Comparison of ENCODE assay signal across 11 mouse cellular contexts in the genomic region with DNA sequence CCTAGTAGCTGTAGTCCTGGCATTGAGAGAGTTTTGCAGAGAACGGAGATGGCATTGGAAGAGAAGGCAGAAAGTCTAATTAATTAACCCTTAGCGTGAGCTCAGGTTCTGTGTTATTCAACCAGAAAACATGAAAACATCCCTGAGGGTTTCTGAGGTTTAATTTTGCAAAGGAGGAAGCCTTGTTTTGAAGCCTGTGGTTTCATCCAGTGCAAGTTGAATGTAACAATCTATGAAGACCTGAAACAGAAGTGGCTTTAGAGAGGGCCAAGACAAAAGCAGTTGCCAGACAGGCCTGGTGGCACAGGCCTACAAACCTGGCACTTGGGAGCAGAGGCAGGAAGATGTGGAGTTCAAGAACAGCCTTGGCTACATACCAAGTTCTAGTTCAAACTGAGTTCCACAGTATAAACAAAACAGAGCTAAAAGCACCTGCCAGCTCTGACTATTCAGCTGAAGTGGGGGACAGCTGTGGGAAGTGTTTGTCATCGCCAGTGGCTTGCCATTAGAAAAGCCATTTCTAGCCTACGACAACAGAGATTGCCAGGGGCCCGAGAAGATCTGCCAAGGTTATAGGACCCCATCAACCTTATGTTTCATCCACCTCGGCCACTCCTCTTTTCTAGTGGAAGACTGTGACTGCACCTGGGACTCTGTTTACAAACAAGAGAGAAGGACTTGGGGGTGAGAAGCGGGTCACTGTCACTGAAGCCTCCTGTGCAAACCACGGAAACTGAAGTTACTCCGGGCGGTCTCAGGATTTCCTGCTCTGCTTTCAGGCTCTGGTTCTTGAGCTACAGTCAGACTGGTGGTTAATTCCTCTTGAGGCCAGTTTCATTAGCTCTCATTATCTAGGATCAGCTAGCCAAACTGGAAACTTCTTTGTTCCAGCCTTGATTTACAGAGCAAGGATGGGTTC. TPM values are rescaled to one million over a fixed set of nuclear protein-coding genes. Genes with fewer than 3 reads are reported as not detected.
DNase-seq lines count a peak whose midpoint lies in the region; ATAC-seq and TF ChIP-seq lines count a peak whose summit lies in the region.
"Had no signal": no experiment of that assay in that cellular context is flagged by ENCODE, and none has a peak within 500 bp of the region (broad histone marks: within the 10 kb centered on the region; RNA-seq: fewer than 3 reads in every experiment).

No protein-coding gene starts in this region.

- no peaks in the 10 kb centered on the region for H3K27me3 ChIP-seq in kidney, adult 2 months (replicated peaks; ENCODE audit: control insufficient read depth, insufficient read depth, low read length)
- no peaks in the 10 kb centered on the region for H3K27me3 ChIP-seq in splenic B cell, adult 2 months (ENCODE audit: control insufficient read depth, insufficient read depth, low read length, poor library complexity, severe bottlenecking)
- no peaks in the 10 kb centered on the region for H3K27me3 ChIP-seq in hindbrain, embryonic 14.5 days (ENCODE audit: control insufficient read depth, insufficient read depth, low read length)
- H3K27me3 ChIP-seq: intestine, embryonic 15.5 days had no signal

- no peak overlapping the region for H3K4me2 ChIP-seq in hindbrain, embryonic 14.5 days (replicated peaks)
- H3K4me2 ChIP-seq: intestine, embryonic 15.5 days; midbrain, embryonic 11.5 days had no signal

- peak; percentile 40 for ATAC-seq in CD4-positive, CD25-positive, alpha-beta regulatory T cell, adult 4 months
- ATAC-seq in cerebellum, adult (ENCODE audit: insufficient number of reproducible peaks, low FRiP score, low TSS enrichment) = no peak
- ATAC-seq in hindbrain, embryonic 14.5 days (ENCODE audit: low FRiP score) = no peak
- ATAC-seq: intestine, embryonic 15.5 days had no signal

- no peaks in the 10 kb centered on the region for H3K9me3 ChIP-seq in hindbrain, embryonic 14.5 days (ENCODE audit: control insufficient read depth, low read length)
- H3K9me3 ChIP-seq: G1E; intestine, embryonic 15.5 days had no signal

- no peak for TF ChIP-seq POLR2A in kidney, adult 2 months (IDR thresholded peaks at IDR 0.05; ENCODE audit: low read depth, low read length)

- DNase-seq in kidney, adult 2 months = peak; percentile 48
- DNase-seq in kidney, postnatal 14 days = no peak
- peak; percentile 80 for DNase-seq in induced T-regulatory cell, adult 2 months (ENCODE audit: low read depth)
- DNase-seq in splenic B cell, adult 2 months (ENCODE audit: low read depth, low spot score) = peak; percentile 56
- DNase-seq in gastrocnemius, postnatal 4 days (ENCODE audit: low spot score in 2 of 2) = no peak
- no peak for DNase-seq in hindbrain, embryonic 14.5 days (ENCODE audit: low spot score)

- H3K4me3 ChIP-seq in kidney, adult 2 months (ENCODE audit: insufficient read depth, low read depth, low read length) = no peak overlapping the region
- no peak overlapping the region for H3K4me3 ChIP-seq in hindbrain, embryonic 14.5 days (replicated peaks; ENCODE audit: low read length)
- H3K4me3 ChIP-seq: intestine, embryonic 15.5 days had no signal

- H3K4me1 ChIP-seq in kidney, adult 2 months (ENCODE audit: control insufficient read depth, insufficient read depth, low read length) = no peaks in the 10 kb centered on the region
- H3K4me1 ChIP-seq in hindbrain, embryonic 14.5 days (replicated peaks; ENCODE audit: control insufficient read depth, insufficient read depth, low read length) = no peaks in the 10 kb centered on the region

- H3K36me3 ChIP-seq in kidney, adult 2 months (ENCODE audit: control insufficient read depth, insufficient read depth, low read length) = peaks cover 9% of the 10 kb centered on the region
- peaks cover 15% of the 10 kb centered on the region for H3K36me3 ChIP-seq in splenic B cell, adult 2 months (ENCODE audit: control insufficient read depth, insufficient read depth, low read length, poor library complexity, severe bottlenecking)
- no peaks in the 10 kb centered on the region for H3K36me3 ChIP-seq in hindbrain, embryonic 14.5 days (replicated peaks; ENCODE audit: control insufficient read depth, insufficient read depth)
- H3K36me3 ChIP-seq: intestine, embryonic 15.5 days had no signal

- peak overlapping the region; percentile 59; the same call in 1 of the 2 replicates for H3K27ac ChIP-seq in kidney, adult 2 months (ENCODE audit: insufficient read depth, low read depth, low read length)
- H3K27ac ChIP-seq in hindbrain, embryonic 14.5 days = no peak overlapping the region
- H3K27ac ChIP-seq: intestine, embryonic 15.5 days had no signal

- 60% methylated on average over 10 of the region's 10 CpGs for WGBS in kidney, adult 2 months
- 84% methylated on average over 10 of the region's 10 CpGs for WGBS in hindbrain, embryonic 14.5 days

- H3K9ac ChIP-seq in hindbrain, embryonic 14.5 days = no peak overlapping the region
- H3K9ac ChIP-seq: intestine, embryonic 15.5 days had no signal

- no peak for TF ChIP-seq CTCF in kidney, adult 2 months (conservative IDR thresholded peaks at IDR 0.05; ENCODE audit: insufficient read depth, insufficient read length, low read depth, low read length)

RNA-seq across cellular contexts. Expression of gene Fam208a, which starts 26.0 kb away (rescaled TPM):
- polyA plus RNA-seq in kidney, adult 2 months (2012; rRNA removed) = 5.3 and 6.8 TPM in 2 replicates
- polyA plus RNA-seq in CD4-positive, CD25-positive, alpha-beta regulatory T cell, adult 4 months (2017; shearing (Covaris generic)) = 10 to 100 TPM; 37.8 to 48.1 TPM
- total RNA-seq in gastrocnemius, postnatal 4 days (2021) = 10 to 100 TPM; 17.6 to 20.0 TPM
- polyA plus RNA-seq in hindbrain, embryonic 14.5 days (2014; fragmentation: Nextera tagmentation; extraction: Ambion mirVana) = 14.0 and 18.3 TPM in 2 replicates

Comparison
In these comparisons a context has a peak if more than half of its experiments do, and no peak if none do; other contexts are left out.
1. DNase-seq: peak in kidney, adult 2 months (single experiment), induced T-regulatory cell, adult 2 months (single experiment) and splenic B cell, adult 2 months (single experiment); none in kidney, postnatal 14 days (single experiment), gastrocnemius, postnatal 4 days (0 of 2) and hindbrain, embryonic 14.5 days (single experiment).